Mouse (Mus musculus): ENCODE results near the gene Ksr1. TPM values are rescaled to one million over a fixed set of nuclear protein-coding genes. Genes with fewer than 3 reads are reported as not detected.

The Ksr1 gene
- total and polyA plus RNA-seq, 3 experiments = 22.5 to 73.1 (median 61.2) TPM

- H3K4me2 ChIP-seq (ENCODE audit: insufficient read depth, low read depth, poor library complexity, severe bottlenecking) = no peak overlapping the region
- H3K9me3 ChIP-seq (replicated peaks; ENCODE audit: low read length) = peaks cover 5% of the 10 kb centered on the region
- peaks cover 8 to 27% of the 10 kb centered on the region in 2 experiments for H3K4me1 ChIP-seq (ENCODE audit: control insufficient read depth in 1 of 2, insufficient read depth in 2 of 2)
- no peak overlapping the region for H3K4me3 ChIP-seq (replicated peaks in 1 of 3; ENCODE audit: low read depth in 2 of 3, low read length in 2 of 3, poor library complexity in 1 of 3)
- in situ Hi-C loops (cut with MboI; ENCODE audit: low pct_ligation_motif_present, low pct_unique_long_range_greater_than_20kb, low sequenced_read_pairs) = no loop called here
- no peak overlapping the region for H3K9ac ChIP-seq (ENCODE audit: insufficient read depth, low read depth)
- dilution Hi-C loops (cut with MboI; ENCODE audit: extremely low pct_ligation_motif_present, extremely low pct_unique_long_range_greater_than_20kb, low sequenced_read_pairs) = no loop called here
- DNase-seq (ENCODE audit: extremely low read depth) = no peak
- no peak for TF ChIP-seq EP300 (IDR thresholded peaks at IDR 0.05; ENCODE audit: low read length)
- TF ChIP-seq HCFC1 (IDR thresholded peaks at IDR 0.05; ENCODE audit: low read depth, low read length) = no peak
- peaks cover 0 to 63% of the 10 kb centered on the region in 2 experiments for H3K36me3 ChIP-seq (replicated peaks in 1 of 2; ENCODE audit: control insufficient read depth in 1 of 2, insufficient read depth in 1 of 2, low read length in 1 of 2)
- H3K27ac ChIP-seq (ENCODE audit: insufficient read depth, low read depth) = no peak overlapping the region
- H3K79me2 ChIP-seq (replicated peaks; ENCODE audit: control insufficient read depth, extremely low read depth, insufficient read depth, poor library complexity, severe bottlenecking) = no peaks in the 10 kb centered on the region
- H3K27me3 ChIP-seq (replicated peaks) = no peaks in the 10 kb centered on the region
These were observed 159.8 kb downstream of the Ksr1 start for GRCm38 (mm10) chr11:78986311-78987002.

GRCm38 (mm10) chr11:78985505-78985904, 160.7 kb downstream of the Ksr1 start:
- dilution Hi-C loops (cut with MboI; ENCODE audit: extremely low pct_ligation_motif_present, extremely low pct_unique_long_range_greater_than_20kb, low sequenced_read_pairs) (no loop called here), in situ Hi-C loops (cut with MboI; ENCODE audit: low pct_ligation_motif_present, low pct_unique_long_range_greater_than_20kb, low sequenced_read_pairs) (no loop called here)
- DNase-seq (ENCODE audit: extremely low read depth) = no peak
- no peak for TF ChIP-seq POLR2AphosphoS2 (IDR thresholded peaks at IDR 0.05; ENCODE audit: low read depth, low read length)
- TF ChIP-seq JUN (IDR thresholded peaks at IDR 0.05; ENCODE audit: insufficient read depth, low read depth, low read length) = no peak
- no peak for TF ChIP-seq JUND (conservative IDR thresholded peaks at IDR 0.05; ENCODE audit: low read depth, low read length)
- TF ChIP-seq ZMIZ1 (IDR thresholded peaks at IDR 0.05; ENCODE audit: low read depth, low read length) = no peak
- TF ChIP-seq NRF1 (IDR thresholded peaks at IDR 0.05; ENCODE audit: low read depth, low read length) = no peak
- no peak for TF ChIP-seq RCOR1 (conservative IDR thresholded peaks at IDR 0.05; ENCODE audit: low read depth, low read length)
- no peak for TF ChIP-seq ZKSCAN1 (IDR thresholded peaks at IDR 0.05; ENCODE audit: borderline replicate concordance, low read depth, low read length)
- no peak for TF ChIP-seq CTCF (conservative IDR thresholded peaks at IDR 0.05 in 1 of 2, IDR thresholded peaks at IDR 0.05 in 1 of 2; ENCODE audit: low read depth in 2 of 2, low read length in 2 of 2)
- no peak for TF ChIP-seq TCF12 (IDR thresholded peaks at IDR 0.05; ENCODE audit: low read depth, low read length)
- no peak for TF ChIP-seq USF1 (IDR thresholded peaks at IDR 0.05; ENCODE audit: low read depth, low read length)
- no peak for TF ChIP-seq EP300 (IDR thresholded peaks at IDR 0.05; ENCODE audit: low read length)
- TF ChIP-seq UBTF (IDR thresholded peaks at IDR 0.05; ENCODE audit: low read depth, low read length) = no peak
- no peak for TF ChIP-seq CHD2 (IDR thresholded peaks at IDR 0.05; ENCODE audit: low read length)
- TF ChIP-seq GABPA (IDR thresholded peaks at IDR 0.05; ENCODE audit: insufficient replicate concordance, low read depth, low read length) = no peak
- peaks cover 5% of the 10 kb centered on the region for H3K9me3 ChIP-seq (replicated peaks; ENCODE audit: low read length)
- no peak overlapping the region for H3K4me3 ChIP-seq (replicated peaks in 1 of 3; ENCODE audit: low read depth in 2 of 3, low read length in 2 of 3, poor library complexity in 1 of 3)
- no peaks in the 10 kb centered on the region for H3K79me2 ChIP-seq (replicated peaks; ENCODE audit: control insufficient read depth, extremely low read depth, insufficient read depth, poor library complexity, severe bottlenecking)
- peaks cover 0 to 69% of the 10 kb centered on the region in 2 experiments for H3K36me3 ChIP-seq (replicated peaks in 1 of 2; ENCODE audit: control insufficient read depth in 1 of 2, insufficient read depth in 1 of 2, low read length in 1 of 2)
- H3K4me2 ChIP-seq (ENCODE audit: insufficient read depth, low read depth, poor library complexity, severe bottlenecking) = peak overlapping the region; percentile 37
- H3K27me3 ChIP-seq (replicated peaks) = no peaks in the 10 kb centered on the region
- no peak overlapping the region for H3K9ac ChIP-seq (ENCODE audit: insufficient read depth, low read depth)
- no peak overlapping the region for H3K27ac ChIP-seq (ENCODE audit: insufficient read depth, low read depth)
- peaks cover 8 to 27% of the 10 kb centered on the region in 2 experiments for H3K4me1 ChIP-seq (ENCODE audit: control insufficient read depth in 1 of 2, insufficient read depth in 2 of 2)
